In the genomic region with DNA sequence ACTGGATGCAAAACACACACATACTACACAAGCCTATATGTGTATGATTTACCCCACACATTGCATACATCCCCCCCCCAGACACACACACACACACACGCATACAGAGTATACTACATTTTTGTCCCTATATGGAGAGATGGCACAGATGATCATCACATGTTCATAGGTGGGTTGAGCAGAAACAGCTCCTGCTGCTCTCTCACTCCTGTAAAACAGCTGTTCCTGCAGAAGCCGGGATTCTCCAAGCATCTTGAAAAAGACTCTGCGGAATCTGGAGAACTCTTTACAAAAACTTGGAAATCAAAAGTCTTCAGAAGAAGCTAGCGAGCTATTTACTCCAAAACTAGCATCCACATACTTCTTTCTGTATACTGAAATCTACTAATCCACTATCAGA, we compare ENCODE assay signal across 29 mouse cellular contexts. TPM values are rescaled to one million over a fixed set of nuclear protein-coding genes. Genes with fewer than 3 reads are reported as not detected.
DNase-seq lines count a peak whose midpoint lies in the region; ATAC-seq and TF ChIP-seq lines count a peak whose summit lies in the region.
"Had no signal": no experiment of that assay in that cellular context is flagged by ENCODE, and none has a peak within 500 bp of the region (broad histone marks: within the 10 kb centered on the region; RNA-seq: fewer than 3 reads in every experiment).

No protein-coding gene starts in this region.

- H3K27me3 ChIP-seq in heart, embryonic 13.5 days (replicated peaks): no peaks in the 10 kb centered on the region
- no peaks in the 10 kb centered on the region for H3K27me3 ChIP-seq in heart, embryonic 11.5 days (ENCODE audit: control insufficient read depth, insufficient read depth, low read length)
- no peaks in the 10 kb centered on the region for H3K27me3 ChIP-seq in heart, postnatal 0 days (ENCODE audit: control insufficient read depth, insufficient read depth, low read length)
- H3K27me3 ChIP-seq in heart, adult 2 months (ENCODE audit: control insufficient read depth, insufficient read depth, low read length): no peaks in the 10 kb centered on the region
- H3K27me3 ChIP-seq in midbrain, embryonic 11.5 days (ENCODE audit: control insufficient read depth, insufficient read depth, low read length): no peaks in the 10 kb centered on the region
- no peaks in the 10 kb centered on the region for H3K27me3 ChIP-seq in midbrain, embryonic 15.5 days (replicated peaks)
- H3K27me3 ChIP-seq: embryonic facial prominence, embryonic 12.5 days; embryonic facial prominence, embryonic 15.5 days; heart, embryonic 12.5 days; hindbrain, embryonic 13.5 days; intestine, embryonic 15.5 days had no signal

- intact Hi-C loops in heart, adult 2 months (cut with DNase I): loop anchor here (2.0 kb wide), 1 partner anchor 62 kb away; no protein-coding TSS in a partner anchor

- no peak overlapping the region for H3K4me3 ChIP-seq in heart, embryonic 13.5 days
- H3K4me3 ChIP-seq in heart, embryonic 11.5 days (ENCODE audit: low read depth, low read length): no peak overlapping the region
- H3K4me3 ChIP-seq in heart, postnatal 0 days (ENCODE audit: low read depth, low read length): no peak overlapping the region
- no peak overlapping the region for H3K4me3 ChIP-seq in heart, adult 2 months
- no peak overlapping the region for H3K4me3 ChIP-seq in midbrain, embryonic 11.5 days (ENCODE audit: low read depth, low read length)
- no peak overlapping the region for H3K4me3 ChIP-seq in midbrain, embryonic 15.5 days
- H3K4me3 ChIP-seq: embryonic facial prominence, embryonic 12.5 days; embryonic facial prominence, embryonic 15.5 days; heart, embryonic 12.5 days; hindbrain, embryonic 10.5 days; hindbrain, embryonic 13.5 days; intestine, embryonic 15.5 days had no signal

- peak overlapping the region; percentile 16; the same call in 1 of the 2 replicates for H3K27ac ChIP-seq in heart, embryonic 13.5 days (replicated peaks)
- H3K27ac ChIP-seq in heart, embryonic 11.5 days (ENCODE audit: low read depth, low read length): no peak overlapping the region
- peak overlapping the region; percentile 71 for H3K27ac ChIP-seq in heart, postnatal 0 days (ENCODE audit: low read depth)
- H3K27ac ChIP-seq in heart, adult 2 months: no peak overlapping the region; the same call in 1 of the 2 replicates
- H3K27ac ChIP-seq in midbrain, embryonic 11.5 days (ENCODE audit: low read depth, low read length): no peak overlapping the region
- H3K27ac ChIP-seq in midbrain, embryonic 15.5 days: no peak overlapping the region
- H3K27ac ChIP-seq: embryonic facial prominence, embryonic 12.5 days; embryonic facial prominence, embryonic 15.5 days; hindbrain, embryonic 10.5 days; hindbrain, embryonic 13.5 days; intestine, embryonic 15.5 days had no signal

- WGBS in heart, embryonic 13.5 days: 80% methylated on average over 4 of the region's 4 CpGs
- 82% methylated on average over 4 of the region's 4 CpGs for WGBS in heart, embryonic 11.5 days (ENCODE audit: insufficient replicate concordance)
- 85% methylated on average over 4 of the region's 4 CpGs for WGBS in heart, postnatal 0 days
- WGBS in heart, adult 2 months: 87% methylated on average over 4 of the region's 4 CpGs
- 91% methylated on average over 4 of the region's 4 CpGs for WGBS in midbrain, embryonic 11.5 days
- WGBS in midbrain, embryonic 15.5 days: 90% methylated on average over 4 of the region's 4 CpGs

- peaks cover 73% of the 10 kb centered on the region for H3K4me1 ChIP-seq in heart, embryonic 13.5 days
- peaks cover 19% of the 10 kb centered on the region for H3K4me1 ChIP-seq in heart, embryonic 11.5 days (ENCODE audit: control insufficient read depth, insufficient read depth, low read length)
- peaks cover 47% of the 10 kb centered on the region for H3K4me1 ChIP-seq in heart, postnatal 0 days (ENCODE audit: control insufficient read depth, insufficient read depth)
- H3K4me1 ChIP-seq in heart, adult 2 months (ENCODE audit: control insufficient read depth, insufficient read depth, low read length): peaks cover 4% of the 10 kb centered on the region; the same call in 1 of the 2 replicates
- no peaks in the 10 kb centered on the region for H3K4me1 ChIP-seq in midbrain, embryonic 11.5 days (ENCODE audit: control insufficient read depth, insufficient read depth, low read length)
- peaks cover 5% of the 10 kb centered on the region; the same call in 1 of the 2 replicates for H3K4me1 ChIP-seq in midbrain, embryonic 15.5 days
- H3K4me1 ChIP-seq: embryonic facial prominence, embryonic 12.5 days; embryonic facial prominence, embryonic 15.5 days; hindbrain, embryonic 10.5 days; intestine, embryonic 15.5 days had no signal

- DNase-seq in frontal cortex, postnatal 10 days (ENCODE audit: low spot score in 2 of 2): no peak
- no peak for DNase-seq in heart, postnatal 0 days (ENCODE audit: low spot score)
- no peak for DNase-seq in heart, adult 2 months
- DNase-seq in midbrain, embryonic 11.5 days (ENCODE audit: low spot score, missing footprints): peak; percentile 17
- DNase-seq: adrenal gland, postnatal 10 days; adrenal gland, postnatal 36 days; B cell, adult 2 months; cerebellum, adult 11 months; cerebellum, adult 2 months; cerebellum, adult 9-11 months; cerebellum, postnatal 25 days; gastrocnemius, postnatal 25 days; heart, postnatal 36 days; kidney, adult 11 months; kidney, adult 8-10 months had no signal

- no peak for TF ChIP-seq EP300 in heart, postnatal 0 days (IDR thresholded peaks at IDR 0.05; ENCODE audit: low read depth)
- TF ChIP-seq EP300 in heart, adult 2 months (IDR thresholded peaks at IDR 0.05; ENCODE audit: insufficient read depth, low read depth, low read length): no peak

- H3K36me3 ChIP-seq in heart, embryonic 13.5 days: peaks cover 6% of the 10 kb centered on the region; the same call in 1 of the 2 replicates
- no peaks in the 10 kb centered on the region for H3K36me3 ChIP-seq in heart, embryonic 11.5 days (ENCODE audit: control insufficient read depth, insufficient read depth, low read length)
- H3K36me3 ChIP-seq in heart, postnatal 0 days (replicated peaks; ENCODE audit: control insufficient read depth, insufficient read depth, low read length): no peaks in the 10 kb centered on the region
- peaks cover 11% of the 10 kb centered on the region; the same call in 1 of the 2 replicates for H3K36me3 ChIP-seq in heart, adult 2 months (ENCODE audit: control insufficient read depth, insufficient read depth, low read length)
- no peaks in the 10 kb centered on the region for H3K36me3 ChIP-seq in midbrain, embryonic 11.5 days (ENCODE audit: control insufficient read depth, insufficient read depth, low read length)
- no peaks in the 10 kb centered on the region for H3K36me3 ChIP-seq in midbrain, embryonic 15.5 days (replicated peaks)
- H3K36me3 ChIP-seq: embryonic facial prominence, embryonic 12.5 days; embryonic facial prominence, embryonic 15.5 days; G1E; heart, embryonic 12.5 days; hindbrain, embryonic 10.5 days; hindbrain, embryonic 13.5 days; intestine, embryonic 15.5 days had no signal

- no peaks in the 10 kb centered on the region for H3K9me3 ChIP-seq in heart, embryonic 13.5 days
- no peaks in the 10 kb centered on the region for H3K9me3 ChIP-seq in heart, embryonic 11.5 days (replicated peaks; ENCODE audit: control insufficient read depth, low read length)
- no peaks in the 10 kb centered on the region for H3K9me3 ChIP-seq in heart, postnatal 0 days (replicated peaks; ENCODE audit: control insufficient read depth, low read length)
- H3K9me3 ChIP-seq in midbrain, embryonic 11.5 days (ENCODE audit: control insufficient read depth, low read length): no peaks in the 10 kb centered on the region
- H3K9me3 ChIP-seq in midbrain, embryonic 15.5 days: no peaks in the 10 kb centered on the region
- H3K9me3 ChIP-seq: embryonic facial prominence, embryonic 12.5 days; embryonic facial prominence, embryonic 15.5 days; heart, embryonic 12.5 days; hindbrain, embryonic 10.5 days; hindbrain, embryonic 13.5 days; intestine, embryonic 15.5 days had no signal

- no peak overlapping the region for H3K4me2 ChIP-seq in heart, embryonic 13.5 days
- H3K4me2 ChIP-seq in heart, embryonic 11.5 days: no peak overlapping the region
- H3K4me2 ChIP-seq in heart, postnatal 0 days (ENCODE audit: low read depth, low read length): no peak overlapping the region
- no peak overlapping the region for H3K4me2 ChIP-seq in midbrain, embryonic 11.5 days
- H3K4me2 ChIP-seq in midbrain, embryonic 15.5 days: no peak overlapping the region
- H3K4me2 ChIP-seq: embryonic facial prominence, embryonic 12.5 days; embryonic facial prominence, embryonic 15.5 days; heart, embryonic 12.5 days; hindbrain, embryonic 13.5 days; intestine, embryonic 15.5 days had no signal

- peak; percentile 51; the same call in 1 of the 2 replicates for ATAC-seq in frontal cortex, adult (ENCODE audit: low TSS enrichment)
- ATAC-seq in heart, embryonic 13.5 days (ENCODE audit: extremely low read depth, insufficient number of reproducible peaks, low FRiP score, low TSS enrichment): no peak
- no peak for ATAC-seq in heart, embryonic 11.5 days (replicated peaks; ENCODE audit: insufficient number of reproducible peaks, low FRiP score, low TSS enrichment)
- ATAC-seq in heart, postnatal 0 days (ENCODE audit: insufficient read depth, low read depth): no peak
- no peak for ATAC-seq in midbrain, embryonic 11.5 days (ENCODE audit: low FRiP score)
- no peak for ATAC-seq in midbrain, embryonic 15.5 days (replicated peaks)
- ATAC-seq: forebrain, embryonic 14.5 days; hindbrain, embryonic 16.5 days; intestine, embryonic 15.5 days; Patski had no signal

- H3K79me2 ChIP-seq in heart, adult 2 months (replicated peaks; ENCODE audit: control insufficient read depth, insufficient read depth, low read length): no peaks in the 10 kb centered on the region; the same call in 1 of the 2 replicates

- TF ChIP-seq POLR2A in heart, adult 2 months (IDR thresholded peaks at IDR 0.05; ENCODE audit: insufficient read depth, low read depth, low read length): no peak

- TF ChIP-seq CTCF in heart, postnatal 0 days (IDR thresholded peaks at IDR 0.05; ENCODE audit: low read depth): no peak
- no peak for TF ChIP-seq CTCF in heart, adult 2 months (IDR thresholded peaks at IDR 0.05)

- no peak overlapping the region for H3K9ac ChIP-seq in heart, embryonic 13.5 days
- H3K9ac ChIP-seq in heart, embryonic 11.5 days (ENCODE audit: low read depth, low read length): no peak overlapping the region
- no peak overlapping the region for H3K9ac ChIP-seq in heart, postnatal 0 days (replicated peaks; ENCODE audit: low read depth, low read length)
- H3K9ac ChIP-seq in heart, adult 2 months (ENCODE audit: low read depth, low read length): no peak overlapping the region
- H3K9ac ChIP-seq in midbrain, embryonic 11.5 days (ENCODE audit: low read length): no peak overlapping the region
- no peak overlapping the region for H3K9ac ChIP-seq in midbrain, embryonic 15.5 days
- H3K9ac ChIP-seq: embryonic facial prominence, embryonic 12.5 days; embryonic facial prominence, embryonic 15.5 days; hindbrain, embryonic 13.5 days; intestine, embryonic 15.5 days had no signal

RNA-seq across cellular contexts. Expression of a gene that starts 42.2 kb away (rescaled TPM):
- 6.0 and 6.3 TPM in 2 replicates for polyA plus RNA-seq in heart, embryonic 13.5 days (2015; fragmentation: Nextera tagmentation; extraction: Ambion mirVana)
- 6.6 and 6.9 TPM in 2 replicates for polyA plus RNA-seq in heart, embryonic 11.5 days (2014; fragmentation: Nextera tagmentation; extraction: Ambion mirVana)
- total RNA-seq in heart, postnatal 0 days (2014; rRNA removed; ENCODE audit: low replicate concordance): 8.8 and 12.4 TPM in 2 replicates
- polyA plus RNA-seq in heart, postnatal 0 days (2015; fragmentation: Nextera tagmentation; extraction: Ambion mirVana): 9.9 and 11.4 TPM in 2 replicates
- total RNA-seq in heart, adult 2 months (2021): 1 to 10 TPM; 2.6 to 2.7 TPM
- polyA plus RNA-seq in heart, adult 2 months (2012; rRNA removed): 4.8 and 4.9 TPM in 2 replicates
- polyA plus RNA-seq in midbrain, embryonic 11.5 days (2014; fragmentation: Nextera tagmentation; extraction: Ambion mirVana): 9.9 and 11.2 TPM in 2 replicates
- 13.8 and 14.2 TPM in 2 replicates for polyA plus RNA-seq in midbrain, embryonic 15.5 days (2015; fragmentation: Nextera tagmentation; extraction: Ambion mirVana)

Comparison
In these comparisons a context has a peak if more than half of its experiments do, and no peak if none do; other contexts are left out.
1. H3K27ac ChIP-seq: peak in heart, embryonic 13.5 days (single experiment) and heart, postnatal 0 days (single experiment); none in heart, embryonic 11.5 days (single experiment), heart, adult 2 months (single experiment), midbrain, embryonic 11.5 days (single experiment) and midbrain, embryonic 15.5 days (single experiment).